Mouse (Mus musculus) MEL (cell line): ENCODE measurements around the gene Irf1. TPM values are rescaled to one million over a fixed set of nuclear protein-coding genes. Genes with fewer than 3 reads are reported as not detected.

Source experiments
- DNase-seq: peaks from one replicate; pipeline ENCODE4 v3.0.0; 2011; ENCODE audit warnings: low read depth, low spot score
- H3K27ac ChIP-seq: 2 replicates; pipeline ENCODE4 v1.5.1; 2012; ENCODE audit warnings: low read depth, mild to moderate bottlenecking, control low read depth, low read length, moderate library complexity; ENCODE audit not compliant: control insufficient read depth
- H3K27me3 ChIP-seq, 2 experiments: fragments of 150-350 bp in 1 of 2; sonication (generic) in 1 of 2; 2 replicates each; pipeline ENCODE4 v1.6.1; 2012; ENCODE audit warnings: low read length in 2 of 2, mild to moderate bottlenecking in 2 of 2, improper control_type of control experiment in 1 of 2, moderate library complexity in 1 of 2; ENCODE audit not compliant: insufficient read depth in 2 of 2, control insufficient read depth in 1 of 2
- H3K36me3 ChIP-seq, 2 experiments: 2 replicates each; pipeline ENCODE4 v1.6.1; 2012 to 2014; ENCODE audit warnings: low read length in 2 of 2, improper control_type of control experiment in 1 of 2, inconsistent platforms in 1 of 2, mild to moderate bottlenecking in 1 of 2; ENCODE audit not compliant: insufficient read depth in 2 of 2, control insufficient read depth in 1 of 2
- H3K4me1 ChIP-seq, 2 experiments: fragments of 150-350 bp in 1 of 2; sonication (generic) in 1 of 2; 2 replicates each; pipeline ENCODE4 v1.6.1; 2012; ENCODE audit warnings: low read length in 2 of 2, improper control_type of control experiment in 1 of 2, mild to moderate bottlenecking in 1 of 2; ENCODE audit not compliant: insufficient read depth in 2 of 2, control insufficient read depth in 1 of 2
- H3K4me3 ChIP-seq, 2 experiments: fragments of 150-350 bp in 1 of 2; sonication (generic) in 1 of 2; 2 replicates each; pipeline ENCODE4 v1.5.1; 2012; ENCODE audit warnings: low read depth in 2 of 2, low read length in 2 of 2, mild to moderate bottlenecking in 2 of 2, moderate library complexity in 2 of 2, control low read depth in 1 of 2, improper control_type of control experiment in 1 of 2; ENCODE audit not compliant: control insufficient read depth in 1 of 2, insufficient read depth in 1 of 2
- H3K79me2 ChIP-seq: 2 replicates; pipeline ENCODE4 v1.6.1; 2012; ENCODE audit warnings: mild to moderate bottlenecking, low read length, moderate library complexity; ENCODE audit not compliant: control insufficient read depth, poor library complexity, insufficient read depth
- H3K9ac ChIP-seq: 2 replicates; pipeline ENCODE4 v1.6.1; 2012; ENCODE audit warnings: low read depth, mild to moderate bottlenecking, control low read depth, low read length, moderate library complexity; ENCODE audit not compliant: control insufficient read depth, poor library complexity, severe bottlenecking
- H3K9me3 ChIP-seq: fragments of 150-350 bp; sonication (generic); replicated peaks from 2 replicates; pipeline ENCODE4 v1.6.1; 2012; ENCODE audit warnings: mild to moderate bottlenecking, low read length, improper control_type of control experiment, moderate library complexity; ENCODE audit not compliant: insufficient read depth
- BHLHE40 ChIP-seq: IDR thresholded peaks from 2 replicates; pipeline ENCODE4 v1.6.1; 2012; ENCODE audit warnings: low read depth, mild to moderate bottlenecking, inconsistent platforms, low read length, improper control_type of control experiment, borderline replicate concordance
- ETS1 ChIP-seq: IDR thresholded peaks from 2 replicates; pipeline ENCODE4 v1.6.1; 2012; ENCODE audit warnings: low read depth, mild to moderate bottlenecking, inconsistent platforms, low read length, improper control_type of control experiment, moderate library complexity
- GATA1 ChIP-seq: IDR thresholded peaks from 2 replicates; pipeline ENCODE4 v1.6.1; 2011; ENCODE audit warnings: low read depth, low read length, improper control_type of control experiment
- HCFC1 ChIP-seq: IDR thresholded peaks from 2 replicates; pipeline ENCODE4 v1.6.1; 2012; ENCODE audit warnings: low read depth, mild to moderate bottlenecking, inconsistent platforms, low read length, improper control_type of control experiment, moderate library complexity
- KAT2A ChIP-seq: conservative IDR thresholded peaks from 2 replicates; pipeline ENCODE4 v1.6.1; 2012; ENCODE audit warnings: low read depth, low read length, improper control_type of control experiment, inconsistent platforms
- MEF2A ChIP-seq: IDR thresholded peaks from 2 replicates; pipeline ENCODE4 v1.6.1; 2014; ENCODE audit warnings: low read depth, mild to moderate bottlenecking, inconsistent platforms, low read length, improper control_type of control experiment; ENCODE audit not compliant: poor library complexity, insufficient replicate concordance, severe bottlenecking; ENCODE audit errors: extremely low read depth
- MYB ChIP-seq: IDR thresholded peaks from 2 replicates; pipeline ENCODE4 v1.6.1; 2011; ENCODE audit warnings: mild to moderate bottlenecking, low read depth, low read length, improper control_type of control experiment
- NRF1 ChIP-seq: IDR thresholded peaks from 2 replicates; pipeline ENCODE4 v1.6.1; 2014; ENCODE audit warnings: low read depth, mild to moderate bottlenecking, inconsistent platforms, low read length, improper control_type of control experiment, moderate library complexity; ENCODE audit not compliant: poor library complexity, insufficient read depth, severe bottlenecking
- POLR2AphosphoS2 ChIP-seq: IDR thresholded peaks from 2 replicates; pipeline ENCODE4 v1.6.1; 2011; ENCODE audit warnings: low read length, improper control_type of control experiment
- POLR2AphosphoS5 ChIP-seq: IDR thresholded peaks from 2 replicates; pipeline ENCODE4 v1.6.1; 2012; ENCODE audit warnings: low read depth, borderline replicate concordance, mild to moderate bottlenecking, inconsistent platforms, low read length, moderate library complexity, mixed read lengths
- RCOR1 ChIP-seq: IDR thresholded peaks from 2 replicates; pipeline ENCODE4 v1.6.1; 2012; ENCODE audit warnings: low read depth, mild to moderate bottlenecking, inconsistent platforms, low read length, improper control_type of control experiment
- SMC3 ChIP-seq: IDR thresholded peaks from 2 replicates; pipeline ENCODE4 v1.6.1; 2011; ENCODE audit warnings: low read depth, low read length, improper control_type of control experiment
- TAL1 ChIP-seq: IDR thresholded peaks from 2 replicates; pipeline ENCODE4 v1.6.1; 2012; ENCODE audit warnings: mild to moderate bottlenecking, inconsistent platforms, low read length, moderate library complexity, mixed read lengths
- TBP ChIP-seq: IDR thresholded peaks from 2 replicates; pipeline ENCODE4 v1.8.0; 2011; ENCODE audit warnings: low read depth, low read length, improper control_type of control experiment
- TCF12 ChIP-seq: IDR thresholded peaks from 2 replicates; pipeline ENCODE4 v1.6.1; 2014; ENCODE audit warnings: low read depth, mild to moderate bottlenecking, inconsistent platforms, low read length, improper control_type of control experiment, moderate library complexity
- ZC3H11A ChIP-seq: IDR thresholded peaks from 2 replicates; pipeline ENCODE4 v1.6.1; 2012; ENCODE audit warnings: low read depth, mild to moderate bottlenecking, inconsistent platforms, low read length, improper control_type of control experiment
- ZKSCAN1 ChIP-seq: IDR thresholded peaks from 2 replicates; pipeline ENCODE4 v1.6.1; 2012; ENCODE audit warnings: low read depth, mild to moderate bottlenecking, inconsistent platforms, low read length, improper control_type of control experiment, moderate library complexity
- ZMIZ1 ChIP-seq: IDR thresholded peaks from 2 replicates; pipeline ENCODE4 v1.6.1; 2012; ENCODE audit warnings: low read depth, mild to moderate bottlenecking, inconsistent platforms, low read length, improper control_type of control experiment, moderate library complexity
- ZNF384 ChIP-seq: IDR thresholded peaks from 2 replicates; pipeline ENCODE4 v1.6.1; 2012; ENCODE audit warnings: low read depth, mild to moderate bottlenecking, inconsistent platforms, low read length, improper control_type of control experiment
- polyA plus RNA-seq, 2 experiments: library from polyadenylated mRNA; stranded (reverse) in 1 of 2; unstranded in 1 of 2; fragments of >175 nt in 1 of 2; fragments of >200 nt in 1 of 2; gene quantifications; 2 replicates each; pipeline versions ENCODE4 v1.2.1 to v1.2.4; 2012; ENCODE audit warnings: low replicate concordance in 2 of 2, low read depth in 1 of 2; ENCODE audit not compliant: insufficient read length in 2 of 2, insufficient read depth in 1 of 2, missing spikeins in 1 of 2
- total RNA-seq: library from RNA; depleted of rRNA; stranded (reverse); fragments of 300-350 nt; gene quantifications from 2 replicates; pipeline ENCODE4 v1.2.3, GENCODE M21; 2012

Irf1 gene
- total and polyA plus RNA-seq, 3 experiments: 0.73 to 1.9 TPM; not detected in 1

- Histone ChIP-seq H3K36me3 (no peaks in the 10 kb centered on the region), H3K4me3 (no peak overlapping the region), H3K9me3 (no peaks in the 10 kb centered on the region), H3K27me3 (peaks cover 13 to 15% of the 10 kb centered on the region in 2 experiments), H3K27ac (no peak overlapping the region), H3K79me2 (no peaks in the 10 kb centered on the region), H3K4me1 (no peaks in the 10 kb centered on the region), H3K9ac (no peak overlapping the region)
- TF ChIP-seq ZMIZ1 (no peak), POLR2AphosphoS2 (no peak), TAL1 (no peak), TBP (no peak), MEF2A (no peak), KAT2A (no peak), MYB (no peak), GATA1 (no peak), RCOR1 (no peak), ETS1 (no peak), NRF1 (no peak), BHLHE40 (no peak), ZC3H11A (no peak), ZKSCAN1 (no peak), TCF12 (no peak), SMC3 (no peak), HCFC1 (no peak), ZNF384 (no peak)
- no peak for DNase-seq
Observed at GRCm38 (mm10) chr11:53810156-53810555, 40.3 kb downstream of the Irf1 start.

GRCm38 (mm10) chr11:53810749-53811148 is 40.9 kb downstream of the Irf1 start:
- Histone ChIP-seq H3K9ac (no peak overlapping the region), H3K27me3 (peaks cover 13 to 15% of the 10 kb centered on the region in 2 experiments), H3K9me3 (no peaks in the 10 kb centered on the region), H3K79me2 (no peaks in the 10 kb centered on the region), H3K4me1 (no peaks in the 10 kb centered on the region), H3K27ac (no peak overlapping the region), H3K36me3 (no peaks in the 10 kb centered on the region), H3K4me3 (no peak overlapping the region)
- no peak for DNase-seq
- no peak for TF ChIP-seq POLR2AphosphoS5
